Mouse (Mus musculus) MEL (cell line): ENCODE data around the gene Tuba1b. TPM values are rescaled to one million over a fixed set of nuclear protein-coding genes. Genes with fewer than 3 reads are reported as not detected.

Experiments used
- DNase-seq: peaks from one replicate; pipeline ENCODE4 v3.0.0; 2011; ENCODE audit warnings: low read depth, low spot score
- H3K27ac ChIP-seq: 2 replicates; pipeline ENCODE4 v1.5.1; 2012; ENCODE audit warnings: low read depth, mild to moderate bottlenecking, control low read depth, low read length, moderate library complexity; ENCODE audit not compliant: control insufficient read depth
- H3K27me3 ChIP-seq, 2 experiments: fragments of 150-350 bp in 1 of 2; sonication (generic) in 1 of 2; 2 replicates each; pipeline ENCODE4 v1.6.1; 2012; ENCODE audit warnings: low read length in 2 of 2, mild to moderate bottlenecking in 2 of 2, improper control_type of control experiment in 1 of 2, moderate library complexity in 1 of 2; ENCODE audit not compliant: insufficient read depth in 2 of 2, control insufficient read depth in 1 of 2
- H3K36me3 ChIP-seq, 2 experiments: 2 replicates each; pipeline ENCODE4 v1.6.1; 2012 to 2014; ENCODE audit warnings: low read length in 2 of 2, improper control_type of control experiment in 1 of 2, inconsistent platforms in 1 of 2, mild to moderate bottlenecking in 1 of 2; ENCODE audit not compliant: insufficient read depth in 2 of 2, control insufficient read depth in 1 of 2
- H3K4me1 ChIP-seq, 2 experiments: fragments of 150-350 bp in 1 of 2; sonication (generic) in 1 of 2; 2 replicates each; pipeline ENCODE4 v1.6.1; 2012; ENCODE audit warnings: low read length in 2 of 2, improper control_type of control experiment in 1 of 2, mild to moderate bottlenecking in 1 of 2; ENCODE audit not compliant: insufficient read depth in 2 of 2, control insufficient read depth in 1 of 2
- H3K4me3 ChIP-seq, 2 experiments: fragments of 150-350 bp in 1 of 2; sonication (generic) in 1 of 2; 2 replicates each; pipeline ENCODE4 v1.5.1; 2012; ENCODE audit warnings: low read depth in 2 of 2, low read length in 2 of 2, mild to moderate bottlenecking in 2 of 2, moderate library complexity in 2 of 2, control low read depth in 1 of 2, improper control_type of control experiment in 1 of 2; ENCODE audit not compliant: control insufficient read depth in 1 of 2, insufficient read depth in 1 of 2
- H3K79me2 ChIP-seq: 2 replicates; pipeline ENCODE4 v1.6.1; 2012; ENCODE audit warnings: mild to moderate bottlenecking, low read length, moderate library complexity; ENCODE audit not compliant: control insufficient read depth, poor library complexity, insufficient read depth
- H3K9ac ChIP-seq: 2 replicates; pipeline ENCODE4 v1.6.1; 2012; ENCODE audit warnings: low read depth, mild to moderate bottlenecking, control low read depth, low read length, moderate library complexity; ENCODE audit not compliant: control insufficient read depth, poor library complexity, severe bottlenecking
- H3K9me3 ChIP-seq: fragments of 150-350 bp; sonication (generic); replicated peaks from 2 replicates; pipeline ENCODE4 v1.6.1; 2012; ENCODE audit warnings: mild to moderate bottlenecking, low read length, improper control_type of control experiment, moderate library complexity; ENCODE audit not compliant: insufficient read depth
- CHD1 ChIP-seq: IDR thresholded peaks from 2 replicates; pipeline ENCODE4 v1.6.1; 2012; ENCODE audit warnings: low read depth, mild to moderate bottlenecking, inconsistent platforms, low read length, improper control_type of control experiment
- CTCF ChIP-seq, 3 experiments: IDR thresholded peaks in 2 of 3; conservative IDR thresholded peaks in 1 of 3; 2 replicates each; pipeline ENCODE4 v1.5.1; 2011 to 2012; ENCODE audit warnings: low read length in 3 of 3, low read depth in 2 of 3, mild to moderate bottlenecking in 2 of 3, improper control_type of control experiment in 1 of 3, inconsistent platforms in 1 of 3, mixed read lengths in 1 of 3, moderate library complexity in 1 of 3; ENCODE audit not compliant: control insufficient read depth in 1 of 3, insufficient read depth in 1 of 3, poor library complexity in 1 of 3, severe bottlenecking in 1 of 3
- E2F4 ChIP-seq: IDR thresholded peaks from 2 replicates; pipeline ENCODE4 v1.6.1; 2011; ENCODE audit warnings: low read depth, low read length, improper control_type of control experiment, borderline replicate concordance
- ELF1 ChIP-seq: IDR thresholded peaks from 2 replicates; pipeline ENCODE4 v1.6.1; 2014; ENCODE audit warnings: low read depth, mild to moderate bottlenecking, inconsistent platforms, low read length, improper control_type of control experiment, moderate library complexity
- GABPA ChIP-seq: IDR thresholded peaks from 2 replicates; pipeline ENCODE4 v1.6.1; 2012; ENCODE audit warnings: low read depth, mild to moderate bottlenecking, inconsistent platforms, low read length, improper control_type of control experiment, moderate library complexity
- JUND ChIP-seq: IDR thresholded peaks from 2 replicates; pipeline ENCODE4 v1.6.1; 2011; ENCODE audit warnings: low read depth, mild to moderate bottlenecking, improper control_type of control experiment, low read length
- MAFK ChIP-seq: IDR thresholded peaks from 2 replicates; pipeline ENCODE4 v1.6.1; 2011; ENCODE audit warnings: low read depth, mild to moderate bottlenecking, low read length, improper control_type of control experiment, borderline replicate concordance
- MAX ChIP-seq: IDR thresholded peaks from 2 replicates; pipeline ENCODE4 v1.6.1; 2011; ENCODE audit warnings: low read length, improper control_type of control experiment
- MAZ ChIP-seq: IDR thresholded peaks from 2 replicates; pipeline ENCODE4 v1.6.1; 2012; ENCODE audit warnings: low read depth, mild to moderate bottlenecking, inconsistent platforms, low read length, improper control_type of control experiment
- MXI1 ChIP-seq: IDR thresholded peaks from 2 replicates; pipeline ENCODE4 v1.6.1; 2011; ENCODE audit warnings: mild to moderate bottlenecking, low read depth, low read length, improper control_type of control experiment
- MYC ChIP-seq: IDR thresholded peaks from 2 replicates; pipeline ENCODE4 v1.6.1; 2011; ENCODE audit warnings: low read depth, mild to moderate bottlenecking, low read length, improper control_type of control experiment, moderate library complexity
- NELFE ChIP-seq: IDR thresholded peaks from 2 replicates; pipeline ENCODE4 v1.6.1; 2011; ENCODE audit warnings: low read depth, low read length, improper control_type of control experiment
- RAD21 ChIP-seq: IDR thresholded peaks from 2 replicates; pipeline ENCODE4 v1.6.1; 2011; ENCODE audit warnings: mild to moderate bottlenecking, low read depth, low read length, improper control_type of control experiment
- RCOR1 ChIP-seq: IDR thresholded peaks from 2 replicates; pipeline ENCODE4 v1.6.1; 2012; ENCODE audit warnings: low read depth, mild to moderate bottlenecking, inconsistent platforms, low read length, improper control_type of control experiment
- SIN3A ChIP-seq: IDR thresholded peaks from 2 replicates; pipeline ENCODE4 v1.6.1; 2012; ENCODE audit warnings: low read length, improper control_type of control experiment, inconsistent platforms
- SMC3 ChIP-seq: IDR thresholded peaks from 2 replicates; pipeline ENCODE4 v1.6.1; 2011; ENCODE audit warnings: low read depth, low read length, improper control_type of control experiment
- TBP ChIP-seq: IDR thresholded peaks from 2 replicates; pipeline ENCODE4 v1.8.0; 2011; ENCODE audit warnings: low read depth, low read length, improper control_type of control experiment
- USF2 ChIP-seq, 2 experiments: IDR thresholded peaks; 2 replicates each; pipeline ENCODE4 v1.6.1; 2011 to 2012; ENCODE audit warnings: improper control_type of control experiment in 2 of 2, low read length in 2 of 2, borderline replicate concordance in 1 of 2, inconsistent platforms in 1 of 2, low read depth in 1 of 2, mild to moderate bottlenecking in 1 of 2; ENCODE audit not compliant: insufficient read depth in 1 of 2
- ZC3H11A ChIP-seq: IDR thresholded peaks from 2 replicates; pipeline ENCODE4 v1.6.1; 2012; ENCODE audit warnings: low read depth, mild to moderate bottlenecking, inconsistent platforms, low read length, improper control_type of control experiment
- ZKSCAN1 ChIP-seq: IDR thresholded peaks from 2 replicates; pipeline ENCODE4 v1.6.1; 2012; ENCODE audit warnings: low read depth, mild to moderate bottlenecking, inconsistent platforms, low read length, improper control_type of control experiment, moderate library complexity
- polyA plus RNA-seq, 2 experiments: library from polyadenylated mRNA; stranded (reverse) in 1 of 2; unstranded in 1 of 2; fragments of >175 nt in 1 of 2; fragments of >200 nt in 1 of 2; gene quantifications; 2 replicates each; pipeline versions ENCODE4 v1.2.1 to v1.2.4; 2012; ENCODE audit warnings: low replicate concordance in 2 of 2, low read depth in 1 of 2; ENCODE audit not compliant: insufficient read length in 2 of 2, insufficient read depth in 1 of 2, missing spikeins in 1 of 2
- total RNA-seq: library from RNA; depleted of rRNA; stranded (reverse); fragments of 300-350 nt; gene quantifications from 2 replicates; pipeline ENCODE4 v1.2.3, GENCODE M21; 2012

Gene Tuba1b
- total and polyA plus RNA-seq, 3 experiments: 1,577 to 1,861 TPM; not detected in 1

GRCm38 (mm10) chr15:98891907-98892606 lies 42.3 kb downstream of the Tuba1b start:
- peak overlapping the region; percentile 12; the same call in 1 of the 2 replicates for H3K9ac ChIP-seq
- no peaks in the 10 kb centered on the region for H3K79me2 ChIP-seq
- peaks cover 0 to 7% of the 10 kb centered on the region in 2 experiments; a peak in 2 of 4 replicates for H3K4me1 ChIP-seq
- H3K27me3 ChIP-seq: peaks cover 0 to 2% of the 10 kb centered on the region in 2 experiments; a peak in 1 of 4 replicates
- no peaks in the 10 kb centered on the region for H3K9me3 ChIP-seq
- no peak overlapping the region for H3K4me3 ChIP-seq
- peak; percentile 88 for DNase-seq
- TF ChIP-seq GABPA (no peak), ZC3H11A (peak; percentile 80), CTCF (IDR thresholded peaks at IDR 0.05 in 2 of 3, conservative IDR thresholded peaks at IDR 0.05 in 1 of 3; ENCODE audit: control insufficient read depth in 1 of 3, insufficient read depth in 1 of 3, low read depth in 2 of 3, low read length in 3 of 3, poor library complexity in 1 of 3, severe bottlenecking in 1 of 3) (peak; percentile 70 to 97 (median 93)), MYC (peak; percentile 99), E2F4 (no peak), SIN3A (peak; percentile 60; the same call in 1 of the 2 replicates), MAZ (0 out of 2 replicates have a peak, but pooled peaks have one; percentile 23), RAD21 (peak; percentile 86), TBP (peak; percentile 75; the same call in 1 of the 2 replicates), RCOR1 (no peak), MXI1 (peak; percentile 85), SMC3 (peak; percentile 88), ZKSCAN1 (no peak), ELF1 (no peak), MAFK (no peak), USF2 (IDR thresholded peaks at IDR 0.05; ENCODE audit: borderline replicate concordance in 1 of 2, insufficient read depth in 1 of 2, low read depth in 1 of 2, low read length in 2 of 2) (no peak), JUND (no peak), MAX (peak; percentile 95), NELFE (no peak), CHD1 (no peak)
- TF ChIP-seq, all 39 proteins: peak for 10
- H3K36me3 ChIP-seq: peaks cover 0 to 4% of the 10 kb centered on the region in 2 experiments; a peak in 2 of 4 replicates
- H3K27ac ChIP-seq: no peak overlapping the region
